ENCODE assay signal across 9 mouse cellular contexts in genomic region chr7:122803839-122804496, GRCm38 (mm10).
DNase-seq lines count a peak whose midpoint lies in the region; ATAC-seq lines count a peak whose summit lies in the region.
"Had no signal": no experiment of that assay in that cellular context is flagged by ENCODE, and none has a peak within 500 bp of the region (broad histone marks: within the 10 kb centered on the region; RNA-seq: fewer than 3 reads in every experiment).

No protein-coding gene starts in this region.

- H3K4me2 ChIP-seq in embryonic facial prominence, embryonic 14.5 days (ENCODE audit: low read depth, low read length) = no peak overlapping the region
- H3K4me2 ChIP-seq in kidney, embryonic 14.5 days (replicated peaks; ENCODE audit: low read depth, low read length) = no peak overlapping the region
- H3K4me2 ChIP-seq in midbrain, embryonic 13.5 days (replicated peaks) = no peak overlapping the region

- no peak overlapping the region for H3K9ac ChIP-seq in embryonic facial prominence, embryonic 14.5 days (ENCODE audit: low read depth, low read length)
- H3K9ac ChIP-seq in kidney, embryonic 14.5 days (ENCODE audit: low read depth, low read length) = no peak overlapping the region
- H3K9ac ChIP-seq in midbrain, embryonic 13.5 days (replicated peaks) = no peak overlapping the region

- no peak overlapping the region for H3K4me3 ChIP-seq in embryonic facial prominence, embryonic 14.5 days (ENCODE audit: low read depth, low read length)
- H3K4me3 ChIP-seq in embryonic facial prominence, embryonic 10.5 days = no peak overlapping the region
- no peak overlapping the region for H3K4me3 ChIP-seq in kidney, embryonic 14.5 days (ENCODE audit: low read length)
- H3K4me3 ChIP-seq in midbrain, embryonic 13.5 days (replicated peaks) = no peak overlapping the region

- ATAC-seq in embryonic facial prominence, embryonic 14.5 days (ENCODE audit: low read depth) = peak; percentile 90
- ATAC-seq in kidney, embryonic 14.5 days (ENCODE audit: low FRiP score, low TSS enrichment) = peak; percentile 69; the same call in 1 of the 2 replicates
- no peak for ATAC-seq in midbrain, embryonic 13.5 days

- H3K9me3 ChIP-seq in embryonic facial prominence, embryonic 14.5 days (ENCODE audit: control insufficient read depth, low read length) = peaks cover 4% of the 10 kb centered on the region; the same call in 1 of the 2 replicates
- no peaks in the 10 kb centered on the region for H3K9me3 ChIP-seq in embryonic facial prominence, embryonic 10.5 days
- H3K9me3 ChIP-seq in kidney, embryonic 14.5 days (ENCODE audit: control insufficient read depth, low read length) = no peaks in the 10 kb centered on the region
- H3K9me3 ChIP-seq in midbrain, embryonic 13.5 days = no peaks in the 10 kb centered on the region

- 54% methylated on average over 9 of the region's 9 CpGs for WGBS in embryonic facial prominence, embryonic 14.5 days
- 87% methylated on average over 9 of the region's 9 CpGs for WGBS in embryonic facial prominence, embryonic 10.5 days
- WGBS in kidney, embryonic 14.5 days = 48% methylated on average over 9 of the region's 9 CpGs
- 75% methylated on average over 9 of the region's 9 CpGs for WGBS in midbrain, embryonic 13.5 days

- no peak overlapping the region for H3K27ac ChIP-seq in embryonic facial prominence, embryonic 14.5 days (replicated peaks; ENCODE audit: low read depth, low read length)
- H3K27ac ChIP-seq in embryonic facial prominence, embryonic 10.5 days (replicated peaks) = no peak overlapping the region
- H3K27ac ChIP-seq in kidney, embryonic 14.5 days (ENCODE audit: low read depth, low read length) = no peak overlapping the region
- no peak overlapping the region for H3K27ac ChIP-seq in midbrain, embryonic 13.5 days
- H3K27ac ChIP-seq: macrophage had no signal

- peak; percentile 88 for DNase-seq in embryonic facial prominence, embryonic 14.5 days (ENCODE audit: low spot score)
- DNase-seq in embryonic facial prominence, embryonic 10.5 days (ENCODE audit: low spot score) = no peak
- peak; percentile 2 for DNase-seq in adipocyte (ENCODE audit: low spot score)
- peak; percentile 47 for DNase-seq in gastrocnemius, postnatal 25 days
- peak; percentile 29 for DNase-seq in lung, postnatal 14 days
- no peak for DNase-seq in neural tube, embryonic 10.5 days (ENCODE audit: extremely low spot score, low spot score)

- no peaks in the 10 kb centered on the region for H3K36me3 ChIP-seq in embryonic facial prominence, embryonic 14.5 days (ENCODE audit: control insufficient read depth, insufficient read depth, low read length)
- H3K36me3 ChIP-seq in embryonic facial prominence, embryonic 10.5 days (replicated peaks) = no peaks in the 10 kb centered on the region
- no peaks in the 10 kb centered on the region for H3K36me3 ChIP-seq in kidney, embryonic 14.5 days (ENCODE audit: control insufficient read depth, insufficient read depth, low read length)
- H3K36me3 ChIP-seq in midbrain, embryonic 13.5 days = no peaks in the 10 kb centered on the region

- no peaks in the 10 kb centered on the region for H3K27me3 ChIP-seq in embryonic facial prominence, embryonic 14.5 days (replicated peaks; ENCODE audit: control insufficient read depth, insufficient read depth, low read length)
- no peaks in the 10 kb centered on the region for H3K27me3 ChIP-seq in embryonic facial prominence, embryonic 10.5 days (replicated peaks; ENCODE audit: low read depth, poor library complexity, severe bottlenecking)
- H3K27me3 ChIP-seq in kidney, embryonic 14.5 days (ENCODE audit: control insufficient read depth, insufficient read depth, low read length) = no peaks in the 10 kb centered on the region
- H3K27me3 ChIP-seq in midbrain, embryonic 13.5 days = no peaks in the 10 kb centered on the region

- H3K4me1 ChIP-seq in embryonic facial prominence, embryonic 14.5 days (ENCODE audit: control insufficient read depth, insufficient read depth, low read length) = no peaks in the 10 kb centered on the region; the same call in 1 of the 2 replicates
- H3K4me1 ChIP-seq in embryonic facial prominence, embryonic 10.5 days = no peaks in the 10 kb centered on the region
- no peaks in the 10 kb centered on the region for H3K4me1 ChIP-seq in kidney, embryonic 14.5 days (ENCODE audit: control insufficient read depth, insufficient read depth, low read length)
- no peaks in the 10 kb centered on the region for H3K4me1 ChIP-seq in midbrain, embryonic 13.5 days (replicated peaks)

Comparison
In these comparisons a context has a peak if more than half of its experiments do, and no peak if none do; other contexts are left out.
1. DNase-seq: peak in embryonic facial prominence, embryonic 14.5 days (single experiment), adipocyte (single experiment), gastrocnemius, postnatal 25 days (single experiment) and lung, postnatal 14 days (single experiment); none in embryonic facial prominence, embryonic 10.5 days (single experiment) and neural tube, embryonic 10.5 days (single experiment).